Mouse (Mus musculus) ES-Bruce4 (cell line): ENCODE data around the gene Hrg. TPM values are rescaled to one million over a fixed set of nuclear protein-coding genes. Genes with fewer than 3 reads are reported as not detected.

Experiments used
- H3K27ac ChIP-seq: 2 replicates; pipeline ENCODE4 v1.5.1; 2012; ENCODE audit warnings: low read length, inconsistent platforms; ENCODE audit not compliant: insufficient read depth
- H3K27me3 ChIP-seq: 2 replicates; pipeline ENCODE4 v1.6.1; 2012; ENCODE audit warnings: mild to moderate bottlenecking, low read length, inconsistent platforms; ENCODE audit not compliant: control insufficient read depth, poor library complexity, insufficient read depth, severe bottlenecking
- H3K36me3 ChIP-seq: 2 replicates; pipeline ENCODE4 v1.6.1; 2012; ENCODE audit warnings: inconsistent platforms, mild to moderate bottlenecking, low read length, moderate library complexity; ENCODE audit not compliant: control insufficient read depth, poor library complexity, insufficient read depth, severe bottlenecking
- H3K4me1 ChIP-seq: one replicate; pipeline ENCODE4 v1.8.1; 2011; ENCODE audit warnings: low read length; ENCODE audit not compliant: control insufficient read depth, insufficient read depth
- H3K4me3 ChIP-seq: 2 replicates; pipeline ENCODE4 v1.5.1; 2011; ENCODE audit warnings: low read depth, mild to moderate bottlenecking, low read length
- H3K9ac ChIP-seq: 2 replicates; pipeline ENCODE4 v1.6.1; 2012; ENCODE audit warnings: low read depth, mild to moderate bottlenecking, inconsistent platforms; ENCODE audit not compliant: poor library complexity, severe bottlenecking
- H3K9me3 ChIP-seq: replicated peaks from 2 replicates; pipeline ENCODE4 v1.6.1; 2012; ENCODE audit warnings: mild to moderate bottlenecking, low read length, inconsistent platforms; ENCODE audit not compliant: control insufficient read depth, poor library complexity, insufficient read depth, severe bottlenecking
- CTCF ChIP-seq: IDR thresholded peaks from one replicate; pipeline ENCODE4 v1.8.1; 2011; ENCODE audit warnings: low read depth, low read length
- EP300 ChIP-seq: IDR thresholded peaks from 2 replicates; pipeline ENCODE4 v1.6.1; 2011; ENCODE audit warnings: low read depth, low read length; ENCODE audit not compliant: insufficient read depth
- POLR2A ChIP-seq: IDR thresholded peaks from one replicate; pipeline ENCODE4 v1.8.1; 2011; ENCODE audit warnings: low read length; ENCODE audit not compliant: insufficient read depth
- polyA plus RNA-seq: library from polyadenylated mRNA; stranded (reverse); fragments of >200 nt; gene quantifications from 2 replicates; pipeline ENCODE4 v1.2.4, GENCODE M21; 2011; ENCODE audit warnings: low read depth; ENCODE audit not compliant: missing spikeins, insufficient read depth, insufficient read length

Gene Hrg
- polyA plus RNA-seq, 1 experiment = not detected

- Histone ChIP-seq H3K4me3 (no peak overlapping the region), H3K4me1 (peaks cover 2% of the 10 kb centered on the region), H3K9ac (no peak overlapping the region), H3K9me3 (no peaks in the 10 kb centered on the region), H3K36me3 (no peaks in the 10 kb centered on the region), H3K27me3 (no peaks in the 10 kb centered on the region), H3K27ac (no peak overlapping the region)
- TF ChIP-seq EP300 (no peak), POLR2A (no peak), CTCF (no peak)
Observed at GRCm38 (mm10) chr16:22953069-22953468, 2.2 kb downstream of the Hrg start.

GRCm38 (mm10) chr16:22955397-22956084, 4.7 kb downstream of the Hrg start:
- H3K9ac ChIP-seq = no peak overlapping the region
- TF ChIP-seq EP300 = peak; percentile 81
- TF ChIP-seq CTCF = no peak
- H3K27ac ChIP-seq = peak overlapping the region; percentile 42; the same call in 1 of the 2 replicates
- no peaks in the 10 kb centered on the region for H3K27me3 ChIP-seq
- no peaks in the 10 kb centered on the region for H3K9me3 ChIP-seq
- H3K4me3 ChIP-seq = peak overlapping the region; percentile 30; the same call in 1 of the 2 replicates
- no peaks in the 10 kb centered on the region for H3K36me3 ChIP-seq
- H3K4me1 ChIP-seq = peaks cover 2% of the 10 kb centered on the region

DNA sequence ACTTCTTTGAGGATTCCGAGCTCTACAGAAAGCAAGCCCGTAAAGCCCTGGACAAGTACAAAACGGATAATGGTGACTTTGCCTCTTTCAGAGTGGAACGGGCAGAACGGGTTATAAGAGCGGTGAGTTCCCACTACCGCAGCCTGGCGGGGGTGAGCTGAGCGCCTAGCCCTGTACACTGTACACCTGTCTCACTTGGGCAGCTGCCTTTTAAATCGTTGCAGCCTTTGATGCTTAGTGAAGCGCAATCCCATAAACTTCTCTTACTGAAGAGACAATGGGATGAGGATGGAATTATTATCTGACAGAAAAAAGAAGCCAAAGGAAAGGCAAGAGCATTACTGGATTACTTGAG, 5.2 kb downstream of the Hrg start:
- Histone ChIP-seq H3K27me3 (no peaks in the 10 kb centered on the region), H3K27ac (no peak overlapping the region), H3K4me3 (peak overlapping the region; percentile 30; the same call in 1 of the 2 replicates), H3K9ac (no peak overlapping the region), H3K36me3 (no peaks in the 10 kb centered on the region), H3K4me1 (peaks cover 2% of the 10 kb centered on the region), H3K9me3 (no peaks in the 10 kb centered on the region)
- TF ChIP-seq POLR2A = no peak
- TF ChIP-seq CTCF = no peak
- no peak for TF ChIP-seq EP300

DNA sequence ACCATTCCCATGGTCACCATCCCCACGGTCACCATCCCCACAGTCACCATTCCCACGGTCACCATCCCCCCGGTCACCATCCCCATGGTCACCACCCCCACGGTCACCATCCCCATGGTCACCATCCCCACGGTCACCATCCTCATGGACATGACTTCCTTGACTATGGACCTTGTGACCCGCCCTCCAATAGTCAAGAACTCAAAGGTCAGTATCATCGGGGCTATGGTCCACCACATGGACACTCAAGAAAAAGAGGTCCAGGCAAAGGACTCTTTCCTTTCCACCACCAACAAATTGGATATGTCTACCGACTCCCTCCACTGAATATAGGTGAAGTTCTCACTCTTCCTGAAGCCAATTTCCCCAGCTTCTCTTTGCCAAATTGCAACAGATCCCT, 10.2 kb downstream of the Hrg start:
- no peaks in the 10 kb centered on the region for H3K4me1 ChIP-seq

DNA sequence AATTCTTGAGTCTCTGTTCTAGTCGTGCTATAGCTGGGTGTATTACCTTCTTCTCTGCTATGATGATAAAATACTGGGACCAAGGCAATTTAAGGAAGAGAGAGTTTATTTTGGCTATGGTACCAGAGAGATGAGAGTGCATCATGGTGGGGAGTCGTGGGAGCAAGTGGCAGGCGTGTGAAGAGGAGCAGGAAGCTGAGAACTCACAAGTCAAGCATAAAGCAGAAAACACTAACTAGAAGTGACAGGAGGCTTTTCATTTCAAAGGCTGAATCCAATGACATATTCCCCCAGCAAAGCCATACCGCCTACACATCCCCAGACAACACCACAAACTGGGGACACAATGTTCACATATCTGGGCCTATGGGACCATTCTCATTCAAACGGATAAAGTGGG, 11.4 kb downstream of the Hrg start:
- Histone ChIP-seq H3K4me1 (no peaks in the 10 kb centered on the region), H3K36me3 (no peaks in the 10 kb centered on the region), H3K4me3 (no peak overlapping the region), H3K27me3 (no peaks in the 10 kb centered on the region), H3K9me3 (no peaks in the 10 kb centered on the region), H3K9ac (no peak overlapping the region), H3K27ac (no peak overlapping the region)
- TF ChIP-seq CTCF = no peak
- no peak for TF ChIP-seq EP300
- TF ChIP-seq POLR2A = no peak

More for the DNA sequence above, 10.2 kb downstream of the Hrg start:
- no peak overlapping the region for H3K4me3 ChIP-seq
- TF ChIP-seq EP300 = no peak
- TF ChIP-seq CTCF = no peak
- no peak for TF ChIP-seq POLR2A
- no peak overlapping the region for H3K27ac ChIP-seq
- H3K36me3 ChIP-seq = no peaks in the 10 kb centered on the region
- H3K9me3 ChIP-seq = no peaks in the 10 kb centered on the region
- no peak overlapping the region for H3K9ac ChIP-seq
- H3K27me3 ChIP-seq = no peaks in the 10 kb centered on the region

DNA sequence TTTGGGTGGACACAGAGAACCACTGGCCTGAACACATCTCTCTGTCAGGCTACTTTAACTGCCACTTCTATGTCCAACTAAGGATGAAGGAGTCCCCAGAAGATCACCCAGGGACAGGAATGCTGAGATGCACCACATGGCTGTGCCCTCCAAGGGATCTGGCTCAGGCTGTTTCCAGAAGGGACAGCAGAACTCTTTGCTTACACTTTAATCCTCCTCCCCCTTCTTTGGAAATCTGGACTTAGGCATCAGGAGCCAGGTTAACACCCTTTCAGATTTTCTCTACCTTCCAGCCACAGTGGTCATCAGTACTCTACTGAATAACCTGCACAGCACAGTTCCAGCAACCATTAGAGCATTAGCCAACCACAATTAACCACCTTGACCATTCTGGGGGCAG, 12.4 kb downstream of the Hrg start:
- no peak overlapping the region for H3K9ac ChIP-seq
- no peak overlapping the region for H3K27ac ChIP-seq
- H3K36me3 ChIP-seq = no peaks in the 10 kb centered on the region
- TF ChIP-seq CTCF (no peak), POLR2A (no peak), EP300 (no peak)
- no peak overlapping the region for H3K4me3 ChIP-seq
- H3K9me3 ChIP-seq = no peaks in the 10 kb centered on the region
- H3K27me3 ChIP-seq = no peaks in the 10 kb centered on the region
- H3K4me1 ChIP-seq = no peaks in the 10 kb centered on the region
